Mouse (Mus musculus): ENCODE data around the gene Prkci. TPM values are rescaled to one million over a fixed set of nuclear protein-coding genes. Genes with fewer than 3 reads are reported as not detected.

The Prkci gene
- polyA plus RNA-seq, 1 experiment from 2014 or later: 37.1 TPM

GRCm38 (mm10) chr3:31027718-31028117, 32.2 kb downstream of the Prkci start:
- no peak for DNase-seq (ENCODE audit: low spot score)
- no peak overlapping the region for H3K4me3 ChIP-seq (ENCODE audit: low read depth, low read length)
- H3K27ac ChIP-seq (ENCODE audit: low read length): no peak overlapping the region
- ATAC-seq: no peak
- WGBS: 85% methylated on average over 8 of the region's 8 CpGs
- no peaks in the 10 kb centered on the region for H3K27me3 ChIP-seq (replicated peaks; ENCODE audit: insufficient read depth, low read length)
- no peak overlapping the region for H3K4me2 ChIP-seq (replicated peaks; ENCODE audit: low read depth, low read length)
- peaks cover 4% of the 10 kb centered on the region; the same call in 1 of the 2 replicates for H3K36me3 ChIP-seq (ENCODE audit: insufficient read depth, low read length)
- no peak for TF ChIP-seq CTCF (IDR thresholded peaks at IDR 0.05)
- no peak for TF ChIP-seq EP300 (IDR thresholded peaks at IDR 0.05)
- no peak overlapping the region for H3K9ac ChIP-seq (replicated peaks; ENCODE audit: low read depth)
- H3K9me3 ChIP-seq (ENCODE audit: low read length): no peaks in the 10 kb centered on the region
- no peaks in the 10 kb centered on the region for H3K4me1 ChIP-seq (ENCODE audit: insufficient read depth, low read depth, low read length)

GRCm38 (mm10) chr3:31031621-31032020, 36.1 kb downstream of the Prkci start:
- H3K9ac ChIP-seq (replicated peaks; ENCODE audit: low read depth): no peak overlapping the region
- no peak overlapping the region for H3K4me2 ChIP-seq (replicated peaks; ENCODE audit: low read depth, low read length)
- 92% methylated on average over 9 of the region's 9 CpGs for WGBS
- no peak overlapping the region for H3K27ac ChIP-seq (ENCODE audit: low read length)
- no peaks in the 10 kb centered on the region for H3K9me3 ChIP-seq (ENCODE audit: low read length)
- DNase-seq (ENCODE audit: low spot score) (no peak), ATAC-seq (no peak)
- H3K4me1 ChIP-seq (ENCODE audit: insufficient read depth, low read depth, low read length): no peaks in the 10 kb centered on the region
- peaks cover 4% of the 10 kb centered on the region for H3K36me3 ChIP-seq (ENCODE audit: insufficient read depth, low read length)
- H3K27me3 ChIP-seq (replicated peaks; ENCODE audit: insufficient read depth, low read length): no peaks in the 10 kb centered on the region
- no peak overlapping the region for H3K4me3 ChIP-seq (ENCODE audit: low read depth, low read length)
- TF ChIP-seq EP300 (IDR thresholded peaks at IDR 0.05) (no peak), CTCF (IDR thresholded peaks at IDR 0.05) (no peak)

- no peak for ATAC-seq
- H3K36me3 ChIP-seq (ENCODE audit: insufficient read depth, low read length): peaks cover 6% of the 10 kb centered on the region; the same call in 1 of the 2 replicates
- 74% methylated on average over 3 of the region's 3 CpGs for WGBS
- H3K27me3 ChIP-seq (replicated peaks; ENCODE audit: insufficient read depth, low read length): no peaks in the 10 kb centered on the region
- H3K9me3 ChIP-seq (ENCODE audit: low read length): no peaks in the 10 kb centered on the region
- H3K4me3 ChIP-seq (ENCODE audit: low read depth, low read length): no peak overlapping the region
- no peak for DNase-seq (ENCODE audit: low spot score)
- no peak overlapping the region for H3K27ac ChIP-seq (ENCODE audit: low read length)
- TF ChIP-seq CTCF (IDR thresholded peaks at IDR 0.05) (no peak), EP300 (IDR thresholded peaks at IDR 0.05) (no peak)
- H3K4me1 ChIP-seq (ENCODE audit: insufficient read depth, low read depth, low read length): no peaks in the 10 kb centered on the region
- no peak overlapping the region for H3K4me2 ChIP-seq (replicated peaks; ENCODE audit: low read depth, low read length)
- no peak overlapping the region for H3K9ac ChIP-seq (replicated peaks; ENCODE audit: low read depth)
Observed at GRCm38 (mm10) chr3:31033644-31034043, 38.1 kb downstream of the Prkci start.

GRCm38 (mm10) chr3:31037851-31038250, 42.3 kb downstream of the Prkci start:
- Histone ChIP-seq H3K27me3 (replicated peaks; ENCODE audit: insufficient read depth, low read length) (no peaks in the 10 kb centered on the region), H3K9ac (replicated peaks; ENCODE audit: low read depth) (no peak overlapping the region), H3K4me3 (ENCODE audit: low read depth, low read length) (no peak overlapping the region), H3K9me3 (ENCODE audit: low read length) (no peaks in the 10 kb centered on the region), H3K27ac (ENCODE audit: low read length) (no peak overlapping the region), H3K4me2 (replicated peaks; ENCODE audit: low read depth, low read length) (no peak overlapping the region), H3K4me1 (ENCODE audit: insufficient read depth, low read depth, low read length) (no peaks in the 10 kb centered on the region), H3K36me3 (ENCODE audit: insufficient read depth, low read length) (peaks cover 6% of the 10 kb centered on the region; the same call in 1 of the 2 replicates)
- no peak for ATAC-seq
- no peak for DNase-seq (ENCODE audit: low spot score)
- TF ChIP-seq EP300 (IDR thresholded peaks at IDR 0.05): no peak
- TF ChIP-seq CTCF (IDR thresholded peaks at IDR 0.05): no peak
- WGBS: 94% methylated on average over 13 of the region's 13 CpGs

GRCm38 (mm10) chr3:31038689-31039088, 43.1 kb downstream of the Prkci start:
- ATAC-seq: peak; percentile 89
- H3K4me1 ChIP-seq (ENCODE audit: insufficient read depth, low read depth, low read length): no peaks in the 10 kb centered on the region
- no peak overlapping the region for H3K9ac ChIP-seq (replicated peaks; ENCODE audit: low read depth)
- H3K4me2 ChIP-seq (replicated peaks; ENCODE audit: low read depth, low read length): no peak overlapping the region
- H3K27me3 ChIP-seq (replicated peaks; ENCODE audit: insufficient read depth, low read length): no peaks in the 10 kb centered on the region
- TF ChIP-seq CTCF (IDR thresholded peaks at IDR 0.05) (no peak), EP300 (IDR thresholded peaks at IDR 0.05) (peak; percentile 86)
- DNase-seq (ENCODE audit: low spot score): peak; percentile 67
- peaks cover 6% of the 10 kb centered on the region; the same call in 1 of the 2 replicates for H3K36me3 ChIP-seq (ENCODE audit: insufficient read depth, low read length)
- WGBS: 68% methylated on average over 10 of the region's 10 CpGs
- no peak overlapping the region for H3K4me3 ChIP-seq (ENCODE audit: low read depth, low read length)
- H3K9me3 ChIP-seq (ENCODE audit: low read length): no peaks in the 10 kb centered on the region
- H3K27ac ChIP-seq (ENCODE audit: low read length): no peak overlapping the region

- TF ChIP-seq CTCF (IDR thresholded peaks at IDR 0.05) (no peak), EP300 (IDR thresholded peaks at IDR 0.05) (no peak)
- no peak overlapping the region for H3K9ac ChIP-seq (replicated peaks; ENCODE audit: low read depth)
- H3K4me3 ChIP-seq (ENCODE audit: low read depth, low read length): no peak overlapping the region
- H3K36me3 ChIP-seq (ENCODE audit: insufficient read depth, low read length): peaks cover 3% of the 10 kb centered on the region; the same call in 1 of the 2 replicates
- no peak for DNase-seq (ENCODE audit: low spot score)
- H3K27ac ChIP-seq (ENCODE audit: low read length): no peak overlapping the region
- 93% methylated on average over 2 of the region's 2 CpGs for WGBS
- no peaks in the 10 kb centered on the region for H3K27me3 ChIP-seq (replicated peaks; ENCODE audit: insufficient read depth, low read length)
- H3K9me3 ChIP-seq (ENCODE audit: low read length): no peaks in the 10 kb centered on the region
- ATAC-seq: no peak
- H3K4me2 ChIP-seq (replicated peaks; ENCODE audit: low read depth, low read length): no peak overlapping the region
- H3K4me1 ChIP-seq (ENCODE audit: insufficient read depth, low read depth, low read length): no peaks in the 10 kb centered on the region
Observed at GRCm38 (mm10) chr3:31042992-31043391, 47.4 kb downstream of the Prkci start.

GRCm38 (mm10) chr3:31047263-31047662, 51.7 kb downstream of the Prkci start:
- no peak for ATAC-seq
- H3K9ac ChIP-seq (replicated peaks; ENCODE audit: low read depth): no peak overlapping the region
- no peak overlapping the region for H3K27ac ChIP-seq (ENCODE audit: low read length)
- TF ChIP-seq CTCF (IDR thresholded peaks at IDR 0.05): peak; percentile 57
- TF ChIP-seq EP300 (IDR thresholded peaks at IDR 0.05): no peak
- no peaks in the 10 kb centered on the region for H3K9me3 ChIP-seq (ENCODE audit: low read length)
- no peaks in the 10 kb centered on the region for H3K4me1 ChIP-seq (ENCODE audit: insufficient read depth, low read depth, low read length)
- no peaks in the 10 kb centered on the region for H3K27me3 ChIP-seq (replicated peaks; ENCODE audit: insufficient read depth, low read length)
- H3K36me3 ChIP-seq (ENCODE audit: insufficient read depth, low read length): peaks cover 13% of the 10 kb centered on the region
- DNase-seq (ENCODE audit: low spot score): peak; percentile 17
- WGBS: 69% methylated on average over 3 of the region's 3 CpGs
- H3K4me3 ChIP-seq (ENCODE audit: low read depth, low read length): no peak overlapping the region
- no peak overlapping the region for H3K4me2 ChIP-seq (replicated peaks; ENCODE audit: low read depth, low read length)

Measured in lung, postnatal 0 days (tissue).